Mouse (Mus musculus) embryonic facial prominence, embryonic 11.5 days (tissue): ENCODE data around the gene Srsf1. TPM values are rescaled to one million over a fixed set of nuclear protein-coding genes. Genes with fewer than 3 reads are reported as not detected.

ENCODE experiments used
- ATAC-seq: fragments of 200-750 bp; cut with Nextera tagmentation; replicated peaks from 2 replicates; pipeline ENCODE4 v1.8.0; 2017; ENCODE audit warnings: low read depth; ENCODE audit not compliant: insufficient number of reproducible peaks, low FRiP score, low TSS enrichment
- DNase-seq: peaks from one replicate; pipeline ENCODE4 v3.0.0-alpha.2; 2015; ENCODE audit warnings: low spot score
- H3K27ac ChIP-seq: fragments of 300-500 bp; sonication (generic); replicated peaks from 2 replicates; pipeline ENCODE4 v1.5.1; 2014; ENCODE audit warnings: mild to moderate bottlenecking, low read depth, low read length, control low read depth
- H3K27me3 ChIP-seq: fragments of 300-500 bp; sonication (generic); 2 replicates; pipeline ENCODE4 v1.6.1; 2014; ENCODE audit warnings: mild to moderate bottlenecking, low read length, moderate library complexity, mixed read lengths; ENCODE audit not compliant: control insufficient read depth, insufficient read depth
- H3K36me3 ChIP-seq: fragments of 300-500 bp; sonication (generic); replicated peaks from 2 replicates; pipeline ENCODE4 v1.6.1; 2014; ENCODE audit warnings: low read depth, mild to moderate bottlenecking, low read length, moderate library complexity, mixed read lengths; ENCODE audit not compliant: control insufficient read depth, insufficient read depth
- H3K4me1 ChIP-seq: fragments of 300-500 bp; sonication (generic); 2 replicates; pipeline ENCODE4 v1.6.1; 2014; ENCODE audit warnings: low read length, mixed read lengths; ENCODE audit not compliant: control insufficient read depth, insufficient read depth
- H3K4me2 ChIP-seq: fragments of 300-500 bp; sonication (generic); 2 replicates; pipeline ENCODE4 v1.6.1; 2014; ENCODE audit warnings: low read depth, mild to moderate bottlenecking, control low read depth, low read length, moderate library complexity
- H3K4me3 ChIP-seq: fragments of 300-500 bp; sonication (generic); 2 replicates; pipeline ENCODE4 v1.5.1; 2014; ENCODE audit warnings: low read depth, low read length, control low read depth
- H3K9ac ChIP-seq: fragments of 300-500 bp; sonication (generic); replicated peaks from 2 replicates; pipeline ENCODE4 v1.6.1; 2014; ENCODE audit warnings: mild to moderate bottlenecking, control low read depth, low read length
- H3K9me3 ChIP-seq: fragments of 300-500 bp; sonication (generic); replicated peaks from 2 replicates; pipeline ENCODE4 v1.6.1; 2016; ENCODE audit warnings: mild to moderate bottlenecking, low read length, inconsistent platforms, mixed read lengths; ENCODE audit not compliant: control insufficient read depth
- WGBS: fragments of 180-500 bp; shearing (Covaris S2); extraction: QIAGEN DNeasy Blood & Tissue Kit; methylation state at CpG from one replicate; pipeline ENCODE4 v1.1.7; 2014; 5-methylcytosine and 5-hydroxymethylcytosine counted together
- polyA plus RNA-seq: library from polyadenylated mRNA; unstranded; fragments of >200 nt; fragmentation: Nextera tagmentation; extraction: Ambion mirVana; gene quantifications from 2 replicates; pipeline ENCODE4 v1.2.1, GENCODE M21; 2014

Gene Srsf1
- polyA plus RNA-seq, 1 experiment from 2014 or later: 569 TPM

GRCm38 (mm10) chr11:88099599-88100023 is 52.4 kb downstream of the Srsf1 start:
- DNase-seq: peak; percentile 73

GRCm38 (mm10) chr11:88100170-88100569 is 53.0 kb downstream of the Srsf1 start:
- Histone ChIP-seq H3K27ac (no peak overlapping the region), H3K4me1 (no peaks in the 10 kb centered on the region), H3K4me2 (peak overlapping the region; percentile 88), H3K9ac (0 out of 2 replicates have a peak overlapping the region, but pooled peaks have one; percentile 18), H3K36me3 (no peaks in the 10 kb centered on the region), H3K4me3 (peak overlapping the region; percentile 89), H3K9me3 (no peaks in the 10 kb centered on the region), H3K27me3 (no peaks in the 10 kb centered on the region)
- 34% methylated on average over 4 of the region's 4 CpGs for WGBS
- DNase-seq (no peak), ATAC-seq (no peak)

More at GRCm38 (mm10) chr11:88099599-88100023, 52.4 kb downstream of the Srsf1 start:
- H3K27me3 ChIP-seq: no peaks in the 10 kb centered on the region
- peak overlapping the region; percentile 89 for H3K4me3 ChIP-seq
- H3K4me1 ChIP-seq: no peaks in the 10 kb centered on the region
- WGBS: under 1% methylated on average over 38 of the region's 38 CpGs
- H3K4me2 ChIP-seq: peak overlapping the region; percentile 88
- peak; percentile 42; the same call in 1 of the 2 replicates for ATAC-seq
- no peaks in the 10 kb centered on the region for H3K36me3 ChIP-seq
- H3K9me3 ChIP-seq: no peaks in the 10 kb centered on the region
- peak overlapping the region; percentile 89 for H3K27ac ChIP-seq
- peak overlapping the region; percentile 97 for H3K9ac ChIP-seq

Other genes starting within 250 kb of the Srsf1 start
- gene Lpo, start 219.1 kb upstream of the Srsf1 start, polyA plus RNA-seq: 0.25 and 0.36 TPM in 2 replicates
- 11.0 and 12.4 TPM in 2 replicates for gene Mks1, start 194.2 kb upstream of the Srsf1 start, polyA plus RNA-seq
- 0.17 TPM in 1 of 2 replicates, not detected in the other for gene Epx, start 171.8 kb upstream of the Srsf1 start, polyA plus RNA-seq
- gene Olfr462, start 155.1 kb upstream of the Srsf1 start, polyA plus RNA-seq: not detected in 2 replicates
- not detected in 2 replicates for gene Olfr463, start 150.0 kb upstream of the Srsf1 start, polyA plus RNA-seq
- not detected in 2 replicates for gene Olfr464, start 126.4 kb upstream of the Srsf1 start, polyA plus RNA-seq
- 16.0 and 17.3 TPM in 2 replicates for gene Dynll2, start 59.8 kb upstream of the Srsf1 start, polyA plus RNA-seq
- gene Vezf1, start 20.9 kb downstream of the Srsf1 start, polyA plus RNA-seq: 63.1 and 69.3 TPM in 2 replicates
- gene Cuedc1, start 50.7 kb downstream of the Srsf1 start, polyA plus RNA-seq: 11.2 and 13.1 TPM in 2 replicates
- gene Mrps23, start 157.0 kb downstream of the Srsf1 start, polyA plus RNA-seq: 70.6 and 83.8 TPM in 2 replicates
- 1.7 and 2.6 TPM in 2 replicates for gene Ccdc182, start 246.7 kb downstream of the Srsf1 start, polyA plus RNA-seq